Mouse (Mus musculus) olfactory bulb, adult 2 months (tissue): ENCODE data around the gene Unc5a.

Source experiments
- CTCF ChIP-seq: fragments of 200-500 bp; IDR thresholded peaks from 2 replicates; pipeline ENCODE4 v1.5.1; 2012; ENCODE audit warnings: low read depth, mild to moderate bottlenecking, low read length, moderate library complexity; ENCODE audit not compliant: insufficient read depth
- POLR2A ChIP-seq: fragments of 200-500 bp; IDR thresholded peaks from 2 replicates; pipeline ENCODE4 v1.6.1; 2012; ENCODE audit warnings: mild to moderate bottlenecking, low read depth, low read length, moderate library complexity; ENCODE audit not compliant: insufficient read depth

- TF ChIP-seq POLR2A (no peak), CTCF (no peak)
Measured at GRCm38 (mm10) chr13:55008589-55008988, 59.4 kb downstream of the Unc5a start.
